Mouse (Mus musculus) liver, embryonic 16.5 days (tissue): ENCODE measurements around the gene Tmcc3. TPM values are rescaled to one million over a fixed set of nuclear protein-coding genes. Genes with fewer than 3 reads are reported as not detected.

ENCODE experiments used
- microRNA-seq: library from miRNA; unstranded; fragments of <30 nt; microRNA quantifications from one replicate; pipeline ENCODE4, GENCODE M21; 2016
- polyA plus RNA-seq: library from polyadenylated mRNA; unstranded; fragments of >200 nt; fragmentation: Nextera tagmentation; extraction: Ambion mirVana; gene quantifications from 2 replicates; pipeline ENCODE4 v1.2.1, GENCODE M21; 2015

Tmcc3 gene
- polyA plus RNA-seq, 1 experiment from 2014 or later, result 6.7 TPM

Small RNAs within 50 kb of the gene (microRNA-seq; reads per million reads assigned to microRNA genes)
- gene Mir7211, result not detected

Other genes with a start within 250 kb of the Tmcc3 start
- 2.5 TPM in 2 replicates for gene Nr2c1, start 163.9 kb upstream of the Tmcc3 start, polyA plus RNA-seq
- 132 and 133 TPM in 2 replicates for gene Ndufa12, start 113.2 kb upstream of the Tmcc3 start, polyA plus RNA-seq
- gene Gm4792, start 13.2 kb upstream of the Tmcc3 start, polyA plus RNA-seq, result not detected in 2 replicates